Mouse (Mus musculus): ENCODE results near the gene Cacna2d1.

DNA sequence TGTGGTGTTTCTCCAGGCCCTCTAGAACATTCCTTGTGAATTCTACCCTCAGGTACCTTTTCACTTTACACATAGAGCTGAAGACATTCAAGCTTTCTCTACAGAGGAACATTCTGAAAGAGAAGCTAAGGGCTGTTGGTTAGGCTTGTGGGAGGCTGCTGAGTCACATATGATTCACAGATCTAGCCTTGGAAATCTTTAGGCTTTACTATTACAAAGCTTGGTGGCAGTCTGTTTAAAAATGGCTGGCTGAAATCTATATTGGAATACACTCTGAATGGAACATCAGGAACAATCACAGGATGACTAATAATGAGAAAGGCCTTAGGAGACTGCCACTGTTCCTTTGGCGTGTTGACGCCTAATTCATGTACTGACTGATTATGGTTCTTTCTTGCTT, 66.4 kb downstream of the Cacna2d1 start:
- no peak for TF ChIP-seq USF1 (IDR thresholded peaks at IDR 0.05; ENCODE audit: low read depth)
- no peak for TF ChIP-seq POLR2A (IDR thresholded peaks at IDR 0.05; ENCODE audit: insufficient read length, low read depth)
- no peak for TF ChIP-seq TCF12 (IDR thresholded peaks at IDR 0.05; ENCODE audit: insufficient read depth, poor library complexity, severe bottlenecking)
- no peak for TF ChIP-seq SRF (IDR thresholded peaks at IDR 0.05; ENCODE audit: control insufficient read depth, insufficient read length, low read depth)
- TF ChIP-seq E2F4 (IDR thresholded peaks at IDR 0.05; ENCODE audit: insufficient read depth) = no peak
- TF ChIP-seq POLR2AphosphoS2 (IDR thresholded peaks at IDR 0.05; ENCODE audit: insufficient read length, low read depth) = no peak
- no peak for TF ChIP-seq MAX (IDR thresholded peaks at IDR 0.05; ENCODE audit: low read depth)
- no peak for TF ChIP-seq MYOG (IDR thresholded peaks at IDR 0.05; ENCODE audit: control insufficient read depth in 1 of 3, insufficient read depth in 1 of 3, insufficient read length in 2 of 3, low read depth in 2 of 3)
- no peak for TF ChIP-seq CEBPB (IDR thresholded peaks at IDR 0.05; ENCODE audit: insufficient read depth, poor library complexity, severe bottlenecking)
- TF ChIP-seq REST (IDR thresholded peaks at IDR 0.05; ENCODE audit: insufficient read depth, insufficient read length) = no peak
